Mouse (Mus musculus): ENCODE measurements at regions not wholly inside any gene's neighbourhood (a gene's known extent, or its start where the extent isn't known, plus 50 kb on each side); places are given as distances from the start of the nearest gene placed in this dataset.

GRCm38 (mm10) chr14:15769846-15770448, 331.2 kb upstream of the Lrrc3b start:
- TF ChIP-seq GATA1 (IDR thresholded peaks at IDR 0.05; ENCODE audit: borderline replicate concordance, low read length), result no peak
- TF ChIP-seq FLI1 (IDR thresholded peaks at IDR 0.05; ENCODE audit: low read length), result no peak
